Mouse (Mus musculus) heart, postnatal 0 days (tissue): Measurements from ENCODE around the gene Fam189a1.

Source experiments
- CTCF ChIP-seq: IDR thresholded peaks from 2 replicates; pipeline ENCODE4 v1.5.1; 2016; ENCODE audit warnings: antibody characterized with exemption, control low read depth, low read depth
- EP300 ChIP-seq: IDR thresholded peaks from 2 replicates; pipeline ENCODE4 v1.6.1; 2016; ENCODE audit warnings: antibody characterized with exemption, low read depth

DNA sequence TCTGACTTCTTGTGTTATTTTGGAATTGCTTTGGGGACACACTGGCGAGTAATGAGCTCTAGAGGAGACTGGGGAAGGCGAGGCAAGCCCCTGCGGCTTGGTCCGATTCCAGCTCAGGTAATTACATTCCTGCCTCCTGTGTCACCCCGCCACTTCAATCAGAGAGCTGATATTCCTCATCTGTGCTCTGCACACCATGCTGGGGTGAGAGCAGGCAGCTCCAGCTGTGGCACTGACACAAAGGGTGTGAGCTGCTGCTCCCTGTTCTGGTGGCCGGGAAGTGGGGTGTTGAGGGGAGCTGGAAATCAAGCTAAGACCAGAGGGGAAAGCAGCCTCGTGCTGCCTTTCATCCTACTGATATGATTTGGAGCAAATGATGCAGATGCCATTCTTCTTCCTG lies 386.6 kb downstream of the Fam189a1 start:
- TF ChIP-seq CTCF (no peak), EP300 (no peak)
